Mouse (Mus musculus) right cerebral cortex, postnatal 4 days (tissue): ENCODE data around the gene Khdrbs2.

Experiments used
- DNase-seq: peaks from one replicate; pipeline ENCODE4 v3.0.0-alpha.2; 2022

The Khdrbs2 gene

GRCm38 (mm10) chr1:32172506-32173239 lies at the start of gene Khdrbs2:
Gene Khdrbs2 (plus strand): TSS chr1:32172714.
- DNase-seq, result peak; percentile 88

- DNase-seq, result peak; percentile 4
Measured at GRCm38 (mm10) chr1:32174566-32174965, 2.1 kb downstream of the Khdrbs2 start.

GRCm38 (mm10) chr1:32199664-32200260 lies 27.2 kb downstream of the Khdrbs2 start:
- DNase-seq, result no peak

- DNase-seq, result no peak
Measured at GRCm38 (mm10) chr1:32248443-32248842, 75.9 kb downstream of the Khdrbs2 start.

GRCm38 (mm10) chr1:32249602-32250001 lies 77.1 kb downstream of the Khdrbs2 start:
- DNase-seq, result no peak

- DNase-seq, result no peak
Measured at GRCm38 (mm10) chr1:32250337-32250736, 77.8 kb downstream of the Khdrbs2 start.

GRCm38 (mm10) chr1:32258942-32259341 lies 86.4 kb downstream of the Khdrbs2 start:
- no peak for DNase-seq

GRCm38 (mm10) chr1:32270519-32270918 lies 98.0 kb downstream of the Khdrbs2 start:
- no peak for DNase-seq

- DNase-seq, result no peak
Measured at GRCm38 (mm10) chr1:32294702-32295101, 122.2 kb downstream of the Khdrbs2 start.

GRCm38 (mm10) chr1:32301391-32301790 lies 128.9 kb downstream of the Khdrbs2 start:
- no peak for DNase-seq

GRCm38 (mm10) chr1:32309074-32309473 lies 136.6 kb downstream of the Khdrbs2 start:
- DNase-seq, result no peak

GRCm38 (mm10) chr1:32309637-32310036 lies 137.1 kb downstream of the Khdrbs2 start:
- no peak for DNase-seq

GRCm38 (mm10) chr1:32339108-32339507 lies 166.6 kb downstream of the Khdrbs2 start:
- DNase-seq, result no peak

- no peak for DNase-seq
Measured at GRCm38 (mm10) chr1:32347538-32347937, 175.0 kb downstream of the Khdrbs2 start.

GRCm38 (mm10) chr1:32352076-32352475 lies 179.6 kb downstream of the Khdrbs2 start:
- no peak for DNase-seq

- DNase-seq, result no peak
Measured at GRCm38 (mm10) chr1:32363539-32363938, 191.0 kb downstream of the Khdrbs2 start.

GRCm38 (mm10) chr1:32397553-32397952 lies 225.0 kb downstream of the Khdrbs2 start:
- DNase-seq, result no peak

GRCm38 (mm10) chr1:32407651-32408050 lies 235.1 kb downstream of the Khdrbs2 start:
- no peak for DNase-seq

GRCm38 (mm10) chr1:32428410-32428809 lies 255.9 kb downstream of the Khdrbs2 start:
- no peak for DNase-seq

- DNase-seq, result no peak
Measured at GRCm38 (mm10) chr1:32429493-32429892, 257.0 kb downstream of the Khdrbs2 start.

- DNase-seq, result no peak
Measured at GRCm38 (mm10) chr1:32430516-32430915, 258.0 kb downstream of the Khdrbs2 start.

- no peak for DNase-seq
Measured at GRCm38 (mm10) chr1:32433118-32433517, 260.6 kb downstream of the Khdrbs2 start.

GRCm38 (mm10) chr1:32443927-32444326 lies 271.4 kb downstream of the Khdrbs2 start:
- DNase-seq, result no peak

- no peak for DNase-seq
Measured at GRCm38 (mm10) chr1:32463103-32463516, 290.6 kb downstream of the Khdrbs2 start.

GRCm38 (mm10) chr1:32471022-32471421 lies 298.5 kb downstream of the Khdrbs2 start:
- DNase-seq, result no peak
